In the genomic region with DNA sequence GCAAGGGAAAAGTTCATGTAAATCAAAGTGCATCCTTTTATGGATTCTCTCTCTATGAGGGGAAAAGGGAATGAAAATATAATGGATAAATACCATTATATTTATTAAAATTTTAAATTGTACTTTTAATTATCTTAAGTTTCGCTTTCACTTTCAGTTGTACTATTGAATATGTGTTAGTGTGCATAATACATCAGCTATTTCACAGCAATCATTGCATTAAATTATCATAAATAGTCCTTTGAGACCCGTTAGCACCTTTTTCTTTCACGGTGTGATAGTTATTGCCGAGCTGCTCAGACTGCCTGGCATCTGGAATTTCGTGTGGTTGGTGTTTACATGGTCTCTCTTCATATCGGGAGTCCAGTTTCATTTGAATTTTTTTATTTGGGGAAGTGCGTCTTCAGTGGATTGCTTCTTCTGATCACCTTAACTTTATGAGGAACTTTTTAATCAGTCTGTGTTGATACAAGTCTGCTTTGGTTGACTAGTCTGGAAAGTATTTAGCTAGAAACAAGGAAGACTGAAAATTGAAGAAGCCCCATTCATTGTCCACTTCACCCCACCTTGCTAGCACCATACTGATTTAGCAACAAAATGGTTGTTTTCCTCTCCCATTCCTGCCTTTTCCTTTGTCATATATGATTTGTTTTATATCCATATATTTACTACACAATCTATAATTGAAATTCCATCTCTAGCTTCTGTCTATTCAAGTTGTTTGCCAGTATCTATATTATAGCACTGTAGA, we compare ENCODE assay signal across 19 mouse cellular contexts. TPM values are rescaled to one million over a fixed set of nuclear protein-coding genes. Genes with fewer than 3 reads are reported as not detected.
DNase-seq lines count a peak whose midpoint lies in the region; ATAC-seq and TF ChIP-seq lines count a peak whose summit lies in the region.
"Had no signal": no experiment of that assay in that cellular context is flagged by ENCODE, and none has a peak within 500 bp of the region (broad histone marks: within the 10 kb centered on the region; RNA-seq: fewer than 3 reads in every experiment).

No protein-coding gene starts in this region.

- no peak overlapping the region for H3K27ac ChIP-seq in liver, embryonic 12.5 days
- H3K27ac ChIP-seq in bone marrow, adult 2 months (ENCODE audit: control insufficient read depth, insufficient read depth, low read depth, low read length, poor library complexity) = no peak overlapping the region
- H3K27ac ChIP-seq in liver, embryonic 15.5 days (replicated peaks) = no peak overlapping the region
- H3K27ac ChIP-seq: embryonic facial prominence, embryonic 12.5 days; limb, embryonic 13.5 days; neural tube, embryonic 15.5 days had no signal

- peak overlapping the region; percentile 27; the same call in 1 of the 2 replicates for H3K4me2 ChIP-seq in liver, embryonic 12.5 days
- peak overlapping the region; percentile 25 for H3K4me2 ChIP-seq in liver, embryonic 15.5 days
- H3K4me2 ChIP-seq: embryonic facial prominence, embryonic 12.5 days; heart, embryonic 12.5 days; limb, embryonic 13.5 days; neural tube, embryonic 15.5 days had no signal

- H3K9ac ChIP-seq in liver, embryonic 12.5 days = no peak overlapping the region
- no peak overlapping the region for H3K9ac ChIP-seq in liver, embryonic 15.5 days
- H3K9ac ChIP-seq: embryonic facial prominence, embryonic 12.5 days; heart, embryonic 12.5 days; limb, embryonic 13.5 days; neural tube, embryonic 15.5 days had no signal

- no peak for DNase-seq in liver
- DNase-seq in A20 (ENCODE audit: low read depth, low spot score) = peak; percentile 79
- no peak for DNase-seq in T-cell, adult 2 months (ENCODE audit: low spot score)
- no peak for DNase-seq in thymus, postnatal 10 days (ENCODE audit: low spot score in 2 of 2)
- DNase-seq: adrenal gland, adult 8-10 months; cerebellum, adult 8-10 months; heart, postnatal 4 days; kidney, adult 8-10 months; kidney, postnatal 36 days; layer of hippocampus, adult 9-11 months; right cerebral cortex, postnatal 25 days had no signal

- H3K27me3 ChIP-seq in liver, embryonic 12.5 days (replicated peaks) = no peaks in the 10 kb centered on the region
- H3K27me3 ChIP-seq in liver, embryonic 15.5 days = no peaks in the 10 kb centered on the region
- H3K27me3 ChIP-seq: embryonic facial prominence, embryonic 12.5 days; heart, embryonic 12.5 days; limb, embryonic 13.5 days; neural tube, embryonic 15.5 days had no signal

- H3K4me3 ChIP-seq in liver, embryonic 12.5 days = no peak overlapping the region
- peak overlapping the region; percentile 33 for H3K4me3 ChIP-seq in bone marrow, adult 2 months (replicated peaks; ENCODE audit: control insufficient read depth, low read depth, low read length)
- no peak overlapping the region for H3K4me3 ChIP-seq in liver, embryonic 15.5 days (replicated peaks)
- H3K4me3 ChIP-seq: embryonic facial prominence, embryonic 12.5 days; heart, embryonic 12.5 days; limb, embryonic 13.5 days; neural tube, embryonic 15.5 days had no signal

- no peak for TF ChIP-seq CTCF in bone marrow, adult 2 months (IDR thresholded peaks at IDR 0.05; ENCODE audit: control insufficient read depth, insufficient read depth, low read length)

- H3K36me3 ChIP-seq in liver, embryonic 12.5 days = peaks cover 5% of the 10 kb centered on the region
- peaks cover 4% of the 10 kb centered on the region; the same call in 1 of the 2 replicates for H3K36me3 ChIP-seq in liver, embryonic 15.5 days (replicated peaks)

- 84% methylated on average over 7 of the region's 7 CpGs for WGBS in liver, embryonic 12.5 days (ENCODE audit: insufficient replicate concordance)
- 59% methylated on average over 7 of the region's 7 CpGs for WGBS in bone marrow, adult 2 months
- WGBS in liver, embryonic 15.5 days (ENCODE audit: insufficient replicate concordance) = 81% methylated on average over 7 of the region's 7 CpGs

- no peaks in the 10 kb centered on the region for H3K9me3 ChIP-seq in liver, embryonic 12.5 days (replicated peaks)
- no peaks in the 10 kb centered on the region for H3K9me3 ChIP-seq in liver, embryonic 15.5 days (replicated peaks)
- H3K9me3 ChIP-seq: embryonic facial prominence, embryonic 12.5 days; heart, embryonic 12.5 days; limb, embryonic 13.5 days; neural tube, embryonic 15.5 days had no signal

- no peak for TF ChIP-seq POLR2A in bone marrow, adult 2 months (IDR thresholded peaks at IDR 0.05; ENCODE audit: borderline replicate concordance, control insufficient read depth, low read depth, low read length)

- peaks cover 10% of the 10 kb centered on the region for H3K4me1 ChIP-seq in liver, embryonic 12.5 days
- no peaks in the 10 kb centered on the region for H3K4me1 ChIP-seq in bone marrow, adult 2 months (ENCODE audit: control insufficient read depth, insufficient read depth, low read length)
- H3K4me1 ChIP-seq in liver, embryonic 15.5 days (replicated peaks) = peaks cover 15% of the 10 kb centered on the region
- H3K4me1 ChIP-seq: embryonic facial prominence, embryonic 12.5 days; heart, embryonic 12.5 days; neural tube, embryonic 15.5 days had no signal

- no peak for ATAC-seq in liver, embryonic 12.5 days
- ATAC-seq in liver, embryonic 15.5 days (ENCODE audit: insufficient read depth) = no peak
- ATAC-seq: hindbrain, embryonic 16.5 days had no signal

RNA-seq across cellular contexts. Expression of a gene that starts 57.6 kb away (rescaled TPM):
- polyA plus RNA-seq in liver, embryonic 12.5 days (2016; fragmentation: Nextera tagmentation; extraction: Ambion mirVana) = 5.4 and 5.8 TPM in 2 replicates
- polyA plus RNA-seq in bone marrow, adult 2 months (2011; ENCODE audit: insufficient read depth, insufficient read length, low replicate concordance, missing spikeins) = 3.4 and 7.3 TPM in 2 replicates
- 4.9 and 5.1 TPM in 2 replicates for polyA plus RNA-seq in liver, embryonic 15.5 days (2015; fragmentation: Nextera tagmentation; extraction: Ambion mirVana)

RNA-seq across cellular contexts. Expression of a gene that starts 57.9 kb away (rescaled TPM):
- polyA plus RNA-seq in liver, embryonic 12.5 days (2016; fragmentation: Nextera tagmentation; extraction: Ambion mirVana) = 32.7 and 38.8 TPM in 2 replicates
- 11.7 and 15.9 TPM in 2 replicates for polyA plus RNA-seq in bone marrow, adult 2 months (2011; ENCODE audit: insufficient read depth, insufficient read length, low replicate concordance, missing spikeins)
- polyA plus RNA-seq in liver, embryonic 15.5 days (2015; fragmentation: Nextera tagmentation; extraction: Ambion mirVana) = 14.4 and 17.8 TPM in 2 replicates
